Mouse (Mus musculus): ENCODE measurements at regions not wholly inside any gene's neighbourhood (a gene's known extent, or its start where the extent isn't known, plus 50 kb on each side); places are given as distances from the start of the nearest gene placed in this dataset.
"Not testable (repeated sequence)": the region's sequence is repeated elsewhere in the genome, so short reads cannot be mapped to it uniquely, and the experiment has no call there.

- no peaks in the 10 kb centered on the region for H3K27me3 ChIP-seq
- 58% methylated on average over 12 of the region's 12 CpGs for WGBS
- no peaks in the 10 kb centered on the region for H3K36me3 ChIP-seq
- no peak overlapping the region for H3K27ac ChIP-seq
- peaks cover 3% of the 10 kb centered on the region for H3K4me1 ChIP-seq
- no peak overlapping the region for H3K4me3 ChIP-seq
- no peaks in the 10 kb centered on the region for H3K9me3 ChIP-seq
- ATAC-seq (ENCODE audit: borderline replicate concordance, extremely low read depth, low FRiP score, low TSS enrichment), result no peak
- no peak overlapping the region for H3K4me2 ChIP-seq
- H3K9ac ChIP-seq, result no peak overlapping the region
Measured at GRCm38 (mm10) chr2:17946047-17946446, 50.7 kb downstream of the H2al2a start.

DNA sequence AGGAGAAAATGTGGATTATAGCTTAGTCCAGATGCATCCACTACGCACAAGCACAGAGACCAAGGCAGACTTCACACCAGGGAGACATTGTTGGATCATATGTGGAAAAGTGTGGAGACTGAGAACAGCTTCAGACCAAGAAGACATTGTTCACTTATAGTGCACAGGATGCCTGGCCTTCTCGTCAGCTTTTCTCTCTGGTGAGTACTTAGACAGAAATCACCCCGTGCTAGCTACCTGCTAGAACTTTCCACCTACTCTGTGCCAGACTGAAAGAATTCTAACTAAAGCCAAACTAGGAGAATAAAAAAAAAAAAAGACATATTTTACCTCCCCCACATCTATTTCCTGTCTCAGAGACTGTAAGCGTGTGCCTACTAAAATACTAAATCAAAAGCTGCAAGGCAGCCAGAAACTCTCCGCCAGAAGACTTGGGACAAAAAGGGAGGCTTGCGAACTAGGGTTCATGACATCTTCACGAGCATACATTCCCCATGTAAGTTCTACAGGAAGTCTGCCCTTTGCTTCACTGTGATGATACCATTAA, 51.3 kb downstream of the H2al2a start:
- H3K9me3 ChIP-seq, result no peaks in the 10 kb centered on the region
- H3K27ac ChIP-seq, result no peak overlapping the region
- ATAC-seq (ENCODE audit: borderline replicate concordance, extremely low read depth, low FRiP score, low TSS enrichment), result no peak
- peaks cover 3% of the 10 kb centered on the region for H3K4me1 ChIP-seq
- H3K9ac ChIP-seq, result no peak overlapping the region
- WGBS, result 70% methylated on average over 7 of the region's 7 CpGs
- H3K36me3 ChIP-seq, result no peaks in the 10 kb centered on the region
- H3K27me3 ChIP-seq, result no peaks in the 10 kb centered on the region
- no peak overlapping the region for H3K4me3 ChIP-seq
- H3K4me2 ChIP-seq, result no peak overlapping the region

- 89% methylated on average over 11 of the region's 11 CpGs for WGBS
- Histone ChIP-seq H3K4me1 (peaks cover 14% of the 10 kb centered on the region), H3K36me3 (no peaks in the 10 kb centered on the region), H3K4me2 (no peak overlapping the region), H3K9ac (no peak overlapping the region), H3K4me3 (no peak overlapping the region), H3K27me3 (no peaks in the 10 kb centered on the region), H3K27ac (no peak overlapping the region), H3K9me3 (no peaks in the 10 kb centered on the region)
- ATAC-seq (ENCODE audit: borderline replicate concordance, extremely low read depth, low FRiP score, low TSS enrichment), result no peak
Measured at GRCm38 (mm10) chr2:17943506-17943905, 53.3 kb downstream of the H2al2a start.

GRCm38 (mm10) chr2:17942528-17943387, 54.0 kb downstream of the H2al2a start:
- H3K4me3 ChIP-seq, result no peak overlapping the region
- H3K36me3 ChIP-seq, result no peaks in the 10 kb centered on the region
- peaks cover 14% of the 10 kb centered on the region for H3K4me1 ChIP-seq
- no peak overlapping the region for H3K9ac ChIP-seq
- H3K27ac ChIP-seq, result no peak overlapping the region
- H3K27me3 ChIP-seq, result no peaks in the 10 kb centered on the region
- no peaks in the 10 kb centered on the region for H3K9me3 ChIP-seq
- H3K4me2 ChIP-seq, result no peak overlapping the region
- ATAC-seq (ENCODE audit: borderline replicate concordance, extremely low read depth, low FRiP score, low TSS enrichment), result no peak
- WGBS, result 77% methylated on average over 8 of the region's 8 CpGs

DNA sequence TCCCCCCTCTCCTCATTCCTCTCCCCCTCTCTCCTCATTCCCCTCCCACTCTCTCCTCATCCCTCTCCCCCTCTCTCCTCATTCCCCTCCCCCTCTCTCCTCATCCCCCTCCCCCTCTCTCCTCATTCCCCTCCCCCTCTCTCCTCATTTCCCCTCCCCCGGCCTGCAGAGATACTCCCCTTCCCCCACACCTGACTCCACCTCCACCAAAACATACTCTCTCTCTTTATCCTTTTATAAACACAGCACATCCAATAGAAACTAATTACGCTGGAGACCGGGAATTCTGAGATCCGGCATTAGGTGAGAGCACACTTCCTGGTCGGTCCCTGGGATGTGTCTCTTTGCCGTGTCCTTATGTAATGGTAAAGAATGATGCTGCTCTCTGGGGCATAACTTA, 54.8 kb downstream of the H2al2a start:
- no peaks in the 10 kb centered on the region for H3K36me3 ChIP-seq

GRCm38 (mm10) chr2:17939857-17940848, 56.6 kb downstream of the H2al2a start:
- H3K36me3 ChIP-seq; ATAC-seq (ENCODE audit: borderline replicate concordance, extremely low read depth, low FRiP score, low TSS enrichment); H3K9me3 ChIP-seq; H3K9ac ChIP-seq; H3K4me3 ChIP-seq; H3K27me3 ChIP-seq; H3K4me2 ChIP-seq; H3K27ac ChIP-seq: not testable (repeated sequence)
- 49% methylated on average over 14 of the region's 16 CpGs for WGBS
- H3K4me1 ChIP-seq, result peaks cover 14% of the 10 kb centered on the region

More for the DNA sequence above, 54.8 kb downstream of the H2al2a start:
- H3K9ac ChIP-seq, result no peak overlapping the region
- 83% methylated on average over 6 of the region's 6 CpGs for WGBS
- no peak overlapping the region for H3K4me2 ChIP-seq
- H3K27me3 ChIP-seq, result no peaks in the 10 kb centered on the region
- no peaks in the 10 kb centered on the region for H3K9me3 ChIP-seq
- no peak for ATAC-seq (ENCODE audit: borderline replicate concordance, extremely low read depth, low FRiP score, low TSS enrichment)
- H3K4me1 ChIP-seq, result peaks cover 14% of the 10 kb centered on the region
- no peak overlapping the region for H3K4me3 ChIP-seq
- H3K27ac ChIP-seq, result no peak overlapping the region

GRCm38 (mm10) chr2:17939183-17939856, 57.4 kb downstream of the H2al2a start:
- H3K27ac ChIP-seq, result no peak overlapping the region

DNA sequence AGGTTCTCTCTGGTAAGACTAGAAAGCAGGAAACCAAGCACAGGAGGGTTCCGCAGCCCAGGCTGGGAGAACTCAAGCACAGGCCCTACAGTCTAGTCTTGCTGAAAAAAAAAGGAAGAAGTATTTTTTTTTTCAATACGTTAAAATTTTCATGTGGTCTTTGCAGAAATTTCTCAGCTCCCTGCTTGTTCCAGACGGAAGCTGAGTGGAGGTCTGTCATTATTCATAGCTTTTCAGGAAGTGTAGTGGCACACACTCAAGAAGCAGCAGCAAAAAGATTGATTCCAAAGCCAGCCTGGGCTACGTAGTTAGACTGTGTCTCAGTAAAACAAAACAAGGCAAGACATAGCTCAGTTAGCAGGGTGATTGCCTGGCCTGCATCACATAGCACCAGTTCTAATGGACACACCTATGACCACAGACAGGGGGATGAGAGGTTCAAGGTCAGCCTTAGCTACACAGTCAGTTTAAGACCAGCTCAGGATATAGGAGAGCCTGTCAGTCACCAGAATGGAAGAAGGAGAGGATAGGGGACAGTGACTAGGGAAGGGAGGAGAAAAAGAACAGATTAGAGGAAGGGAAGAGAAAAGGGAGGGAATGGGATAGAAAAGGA, 60.1 kb downstream of the H2al2a start:
- Histone ChIP-seq H3K27me3 (no peaks in the 10 kb centered on the region), H3K9me3 (no peaks in the 10 kb centered on the region), H3K36me3 (no peaks in the 10 kb centered on the region), H3K4me1 (peaks cover 14% of the 10 kb centered on the region), H3K4me3 (no peak overlapping the region), H3K4me2 (no peak overlapping the region), H3K9ac (no peak overlapping the region), H3K27ac (no peak overlapping the region)
- no peak for ATAC-seq (ENCODE audit: borderline replicate concordance, extremely low read depth, low FRiP score, low TSS enrichment)
- 58% methylated on average over 4 of the region's 4 CpGs for WGBS

More at GRCm38 (mm10) chr2:17939183-17939856, 57.4 kb downstream of the H2al2a start:
- H3K9me3 ChIP-seq, result no peaks in the 10 kb centered on the region
- no peak overlapping the region for H3K4me2 ChIP-seq
- no peak overlapping the region for H3K4me3 ChIP-seq
- H3K9ac ChIP-seq, result no peak overlapping the region
- H3K36me3 ChIP-seq, result no peaks in the 10 kb centered on the region
- no peak for ATAC-seq (ENCODE audit: borderline replicate concordance, extremely low read depth, low FRiP score, low TSS enrichment)
- 52% methylated on average over 4 of the region's 4 CpGs for WGBS
- no peaks in the 10 kb centered on the region for H3K27me3 ChIP-seq
- peaks cover 14% of the 10 kb centered on the region for H3K4me1 ChIP-seq

- Histone ChIP-seq H3K36me3 (no peaks in the 10 kb centered on the region), H3K9ac (no peak overlapping the region), H3K4me1 (peaks cover 11% of the 10 kb centered on the region), H3K27me3 (no peaks in the 10 kb centered on the region), H3K27ac (no peak overlapping the region), H3K4me3 (no peak overlapping the region), H3K4me2 (no peak overlapping the region), H3K9me3 (no peaks in the 10 kb centered on the region)
- WGBS, result 81% methylated on average over 12 of the region's 12 CpGs
- ATAC-seq (ENCODE audit: borderline replicate concordance, extremely low read depth, low FRiP score, low TSS enrichment), result no peak
Measured at GRCm38 (mm10) chr2:17935916-17936315, 60.8 kb downstream of the H2al2a start.

DNA sequence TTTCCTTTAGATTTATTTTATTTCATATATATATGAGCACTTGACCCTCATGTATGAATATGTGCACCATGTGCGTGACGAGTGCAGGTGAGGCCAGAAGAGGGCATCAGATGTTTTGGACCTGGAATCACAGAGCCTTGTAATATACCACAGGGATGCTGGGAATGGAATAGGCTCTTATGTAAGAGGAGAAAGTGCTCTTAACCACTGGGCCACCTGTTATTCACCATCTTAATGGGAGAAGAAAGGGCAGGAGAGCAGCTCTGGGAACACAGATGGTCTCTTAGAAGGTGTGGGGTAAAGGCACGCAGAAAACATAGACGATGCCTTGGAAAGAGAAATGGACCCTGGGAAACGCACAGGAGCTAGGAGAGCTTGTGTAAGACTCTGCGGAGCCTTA, 61.3 kb downstream of the H2al2a start:
- peaks cover 11% of the 10 kb centered on the region for H3K4me1 ChIP-seq
- 94% methylated on average over 6 of the region's 6 CpGs for WGBS
- no peak for ATAC-seq (ENCODE audit: borderline replicate concordance, extremely low read depth, low FRiP score, low TSS enrichment)
- no peaks in the 10 kb centered on the region for H3K36me3 ChIP-seq
- H3K27ac ChIP-seq, result no peak overlapping the region
- H3K4me2 ChIP-seq, result no peak overlapping the region
- no peak overlapping the region for H3K4me3 ChIP-seq
- H3K9ac ChIP-seq, result no peak overlapping the region
- no peaks in the 10 kb centered on the region for H3K27me3 ChIP-seq
- H3K9me3 ChIP-seq, result no peaks in the 10 kb centered on the region

GRCm38 (mm10) chr2:17934610-17935009, 62.1 kb downstream of the H2al2a start:
- 96% methylated on average over 10 of the region's 10 CpGs for WGBS
- Histone ChIP-seq H3K27ac (no peak overlapping the region), H3K9ac (no peak overlapping the region), H3K4me2 (no peak overlapping the region), H3K9me3 (no peaks in the 10 kb centered on the region), H3K4me3 (no peak overlapping the region), H3K4me1 (peaks cover 5% of the 10 kb centered on the region; the same call in 1 of the 2 replicates), H3K27me3 (no peaks in the 10 kb centered on the region), H3K36me3 (no peaks in the 10 kb centered on the region)
- no peak for ATAC-seq (ENCODE audit: borderline replicate concordance, extremely low read depth, low FRiP score, low TSS enrichment)
